Mouse (Mus musculus): ENCODE results near the gene Trim60. TPM values are rescaled to one million over a fixed set of nuclear protein-coding genes. Genes with fewer than 3 reads are reported as not detected.
A peak's percentile ranks its signal among the peaks of the same experiment; 100 is the strongest.

The Trim60 gene
- not detected in 2 replicates for polyA plus RNA-seq (2014; fragmentation: Nextera tagmentation; extraction: Ambion mirVana)

GRCm38 (mm10) chr8:65018423-65018822 lies at the start of gene Trim60, which contains the start of gene Trim61:
Trim60 (minus strand) TSS chr8:65018584.
Trim61 (minus strand) TSS chr8:65018523.
- DNase-seq (ENCODE audit: low spot score) = no peak
- no peak within 1 kb of the TSS for H3K9ac ChIP-seq (ENCODE audit: low read depth, low read length)
- no peak within 1 kb of the TSS for H3K4me3 ChIP-seq (ENCODE audit: low read depth, low read length)
- no peak within 1 kb of the TSS for H3K27ac ChIP-seq (ENCODE audit: low read depth, low read length)
- no peak for ATAC-seq (ENCODE audit: low FRiP score)
- H3K9me3 ChIP-seq (ENCODE audit: control insufficient read depth, low read length) = no peaks in the 10 kb centered on the region
- H3K36me3 ChIP-seq (ENCODE audit: control insufficient read depth, insufficient read depth, low read length) = no peaks in the 10 kb centered on the region
- no peak within 1 kb of the TSS for H3K4me2 ChIP-seq (replicated peaks; ENCODE audit: low read depth, low read length)
- no peaks in the 10 kb centered on the region for H3K4me1 ChIP-seq (replicated peaks; ENCODE audit: control insufficient read depth, insufficient read depth, low read length)
- H3K27me3 ChIP-seq (ENCODE audit: control insufficient read depth, insufficient read depth, low read length) = no peaks in the 10 kb centered on the region
- 89% methylated on average over 8 of the region's 8 CpGs for WGBS

- Histone ChIP-seq H3K27ac (ENCODE audit: low read depth, low read length) (no peak overlapping the region), H3K9me3 (ENCODE audit: control insufficient read depth, low read length) (no peaks in the 10 kb centered on the region), H3K4me3 (ENCODE audit: low read depth, low read length) (no peak overlapping the region), H3K4me2 (replicated peaks; ENCODE audit: low read depth, low read length) (no peak overlapping the region), H3K4me1 (replicated peaks; ENCODE audit: control insufficient read depth, insufficient read depth, low read length) (no peaks in the 10 kb centered on the region), H3K9ac (ENCODE audit: low read depth, low read length) (no peak overlapping the region), H3K36me3 (ENCODE audit: control insufficient read depth, insufficient read depth, low read length) (no peaks in the 10 kb centered on the region), H3K27me3 (ENCODE audit: control insufficient read depth, insufficient read depth, low read length) (no peaks in the 10 kb centered on the region)
- DNase-seq (ENCODE audit: low spot score) (no peak), ATAC-seq (ENCODE audit: low FRiP score) (peak; percentile 58; the same call in 1 of the 2 replicates)
- WGBS = 46% methylated on average over 10 of the region's 10 CpGs
Measured at GRCm38 (mm10) chr8:65067694-65068472, 49.5 kb upstream of the Trim60 start.

DNA sequence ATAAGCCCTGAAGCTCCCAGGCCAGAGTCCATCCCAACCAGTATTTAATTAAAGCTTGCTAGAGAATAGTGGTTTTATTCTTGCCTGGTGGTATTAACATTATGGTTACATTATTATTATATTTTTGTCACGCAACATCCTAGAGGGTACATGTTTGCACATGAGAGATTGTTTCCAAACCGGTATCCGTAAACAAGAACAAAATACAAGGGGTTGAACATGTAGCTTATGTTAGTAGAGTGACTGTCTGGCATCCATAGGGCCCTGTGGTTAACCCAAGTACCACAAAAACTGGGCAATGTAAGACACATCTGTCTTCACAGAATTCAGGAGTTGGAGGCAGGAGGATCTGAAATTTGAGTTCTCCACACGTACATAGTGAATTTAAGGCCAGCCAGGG lies 48.6 kb upstream of the Trim60 start:
- no peaks in the 10 kb centered on the region for H3K27me3 ChIP-seq (ENCODE audit: control insufficient read depth, insufficient read depth, low read length)
- no peaks in the 10 kb centered on the region for H3K36me3 ChIP-seq (ENCODE audit: control insufficient read depth, insufficient read depth, low read length)
- H3K9ac ChIP-seq (ENCODE audit: low read depth, low read length) = no peak overlapping the region
- no peaks in the 10 kb centered on the region for H3K9me3 ChIP-seq (ENCODE audit: control insufficient read depth, low read length)
- no peak overlapping the region for H3K4me2 ChIP-seq (replicated peaks; ENCODE audit: low read depth, low read length)
- WGBS = 98% methylated on average over 4 of the region's 4 CpGs
- no peaks in the 10 kb centered on the region for H3K4me1 ChIP-seq (replicated peaks; ENCODE audit: control insufficient read depth, insufficient read depth, low read length)
- no peak overlapping the region for H3K4me3 ChIP-seq (ENCODE audit: low read depth, low read length)
- DNase-seq (ENCODE audit: low spot score) (no peak), ATAC-seq (ENCODE audit: low FRiP score) (no peak)
- no peak overlapping the region for H3K27ac ChIP-seq (ENCODE audit: low read depth, low read length)

- no peak overlapping the region for H3K9ac ChIP-seq (ENCODE audit: low read depth, low read length)
- DNase-seq (ENCODE audit: low spot score) = no peak
- H3K36me3 ChIP-seq (ENCODE audit: control insufficient read depth, insufficient read depth, low read length) = no peaks in the 10 kb centered on the region
- H3K9me3 ChIP-seq (ENCODE audit: control insufficient read depth, low read length) = no peaks in the 10 kb centered on the region
- no peak for ATAC-seq (ENCODE audit: low FRiP score)
- 86% methylated on average over 3 of the region's 3 CpGs for WGBS
- no peak overlapping the region for H3K4me3 ChIP-seq (ENCODE audit: low read depth, low read length)
- H3K27ac ChIP-seq (ENCODE audit: low read depth, low read length) = no peak overlapping the region
- H3K27me3 ChIP-seq (ENCODE audit: control insufficient read depth, insufficient read depth, low read length) = no peaks in the 10 kb centered on the region
- H3K4me2 ChIP-seq (replicated peaks; ENCODE audit: low read depth, low read length) = no peak overlapping the region
- no peaks in the 10 kb centered on the region for H3K4me1 ChIP-seq (replicated peaks; ENCODE audit: control insufficient read depth, insufficient read depth, low read length)
Measured at GRCm38 (mm10) chr8:65065622-65066021, 47.2 kb upstream of the Trim60 start.

DNA sequence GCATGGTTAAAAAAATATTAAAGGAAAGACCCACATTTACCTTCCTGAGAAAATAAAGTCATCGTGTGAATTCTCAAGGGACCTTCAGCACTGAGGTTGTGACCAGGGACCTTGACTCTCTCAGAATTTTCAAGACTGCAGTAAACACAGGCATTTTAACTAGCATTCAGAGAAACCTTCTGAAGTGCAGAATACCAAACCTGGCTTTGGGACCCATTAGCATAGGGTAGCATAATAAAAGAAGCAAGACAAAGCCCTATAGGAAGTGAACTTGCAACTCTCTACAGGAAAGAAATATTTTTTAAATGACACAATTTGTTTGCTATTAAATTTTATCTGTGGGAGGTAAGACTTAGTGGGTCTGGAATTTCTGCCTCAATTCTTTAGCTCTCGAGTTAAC lies 45.7 kb upstream of the Trim60 start:
- H3K9me3 ChIP-seq (ENCODE audit: control insufficient read depth, low read length) = no peaks in the 10 kb centered on the region
- 57% methylated on average over 2 of the region's 2 CpGs for WGBS
- no peak overlapping the region for H3K9ac ChIP-seq (ENCODE audit: low read depth, low read length)
- DNase-seq (ENCODE audit: low spot score) (no peak), ATAC-seq (ENCODE audit: low FRiP score) (no peak)
- no peaks in the 10 kb centered on the region for H3K36me3 ChIP-seq (ENCODE audit: control insufficient read depth, insufficient read depth, low read length)
- no peaks in the 10 kb centered on the region for H3K27me3 ChIP-seq (ENCODE audit: control insufficient read depth, insufficient read depth, low read length)
- H3K4me1 ChIP-seq (replicated peaks; ENCODE audit: control insufficient read depth, insufficient read depth, low read length) = no peaks in the 10 kb centered on the region
- no peak overlapping the region for H3K4me2 ChIP-seq (replicated peaks; ENCODE audit: low read depth, low read length)
- no peak overlapping the region for H3K27ac ChIP-seq (ENCODE audit: low read depth, low read length)
- H3K4me3 ChIP-seq (ENCODE audit: low read depth, low read length) = no peak overlapping the region

GRCm38 (mm10) chr8:65062195-65062594 lies 43.8 kb upstream of the Trim60 start:
- H3K4me3 ChIP-seq (ENCODE audit: low read depth, low read length) = no peak overlapping the region
- H3K9me3 ChIP-seq (ENCODE audit: control insufficient read depth, low read length) = no peaks in the 10 kb centered on the region
- H3K27ac ChIP-seq (ENCODE audit: low read depth, low read length) = no peak overlapping the region
- WGBS = 81% methylated on average over 4 of the region's 4 CpGs
- no peak overlapping the region for H3K9ac ChIP-seq (ENCODE audit: low read depth, low read length)
- H3K4me1 ChIP-seq (replicated peaks; ENCODE audit: control insufficient read depth, insufficient read depth, low read length) = no peaks in the 10 kb centered on the region
- no peak for DNase-seq (ENCODE audit: low spot score)
- no peak for ATAC-seq (ENCODE audit: low FRiP score)
- no peaks in the 10 kb centered on the region for H3K36me3 ChIP-seq (ENCODE audit: control insufficient read depth, insufficient read depth, low read length)
- H3K27me3 ChIP-seq (ENCODE audit: control insufficient read depth, insufficient read depth, low read length) = no peaks in the 10 kb centered on the region
- H3K4me2 ChIP-seq (replicated peaks; ENCODE audit: low read depth, low read length) = no peak overlapping the region

- no peaks in the 10 kb centered on the region for H3K9me3 ChIP-seq (ENCODE audit: control insufficient read depth, low read length)
- ATAC-seq (ENCODE audit: low FRiP score) (no peak; the same call in 1 of the 2 replicates), DNase-seq (ENCODE audit: low spot score) (no peak)
- H3K4me2 ChIP-seq (replicated peaks; ENCODE audit: low read depth, low read length) = no peak overlapping the region
- WGBS = 93% methylated on average over 4 of the region's 4 CpGs
- no peaks in the 10 kb centered on the region for H3K27me3 ChIP-seq (ENCODE audit: control insufficient read depth, insufficient read depth, low read length)
- H3K36me3 ChIP-seq (ENCODE audit: control insufficient read depth, insufficient read depth, low read length) = no peaks in the 10 kb centered on the region
- H3K27ac ChIP-seq (ENCODE audit: low read depth, low read length) = no peak overlapping the region
- H3K4me3 ChIP-seq (ENCODE audit: low read depth, low read length) = no peak overlapping the region
- no peak overlapping the region for H3K9ac ChIP-seq (ENCODE audit: low read depth, low read length)
- H3K4me1 ChIP-seq (replicated peaks; ENCODE audit: control insufficient read depth, insufficient read depth, low read length) = no peaks in the 10 kb centered on the region
Measured at GRCm38 (mm10) chr8:65056722-65057121, 38.3 kb upstream of the Trim60 start.

- Histone ChIP-seq H3K9ac (ENCODE audit: low read depth, low read length) (no peak overlapping the region), H3K4me1 (replicated peaks; ENCODE audit: control insufficient read depth, insufficient read depth, low read length) (no peaks in the 10 kb centered on the region), H3K27me3 (ENCODE audit: control insufficient read depth, insufficient read depth, low read length) (no peaks in the 10 kb centered on the region), H3K9me3 (ENCODE audit: control insufficient read depth, low read length) (no peaks in the 10 kb centered on the region), H3K4me3 (ENCODE audit: low read depth, low read length) (no peak overlapping the region), H3K36me3 (ENCODE audit: control insufficient read depth, insufficient read depth, low read length) (no peaks in the 10 kb centered on the region), H3K27ac (ENCODE audit: low read depth, low read length) (no peak overlapping the region), H3K4me2 (replicated peaks; ENCODE audit: low read depth, low read length) (no peak overlapping the region)
- WGBS = 61% methylated on average over 5 of the region's 5 CpGs
- DNase-seq (ENCODE audit: low spot score) = no peak
- ATAC-seq (ENCODE audit: low FRiP score) = no peak
Measured at GRCm38 (mm10) chr8:65053968-65054367, 35.6 kb upstream of the Trim60 start.

GRCm38 (mm10) chr8:65053554-65053953 lies 35.2 kb upstream of the Trim60 start:
- ATAC-seq (ENCODE audit: low FRiP score) (no peak), DNase-seq (ENCODE audit: low spot score) (no peak)
- H3K27ac ChIP-seq (ENCODE audit: low read depth, low read length) = no peak overlapping the region
- H3K9me3 ChIP-seq (ENCODE audit: control insufficient read depth, low read length) = no peaks in the 10 kb centered on the region
- H3K27me3 ChIP-seq (ENCODE audit: control insufficient read depth, insufficient read depth, low read length) = no peaks in the 10 kb centered on the region
- H3K4me2 ChIP-seq (replicated peaks; ENCODE audit: low read depth, low read length) = no peak overlapping the region
- 96% methylated on average over 3 of the region's 3 CpGs for WGBS
- no peak overlapping the region for H3K9ac ChIP-seq (ENCODE audit: low read depth, low read length)
- no peaks in the 10 kb centered on the region for H3K36me3 ChIP-seq (ENCODE audit: control insufficient read depth, insufficient read depth, low read length)
- no peaks in the 10 kb centered on the region for H3K4me1 ChIP-seq (replicated peaks; ENCODE audit: control insufficient read depth, insufficient read depth, low read length)
- no peak overlapping the region for H3K4me3 ChIP-seq (ENCODE audit: low read depth, low read length)
